Mouse (Mus musculus) erythroblast, adult 5-6 weeks (primary cell): Measurements from ENCODE around the gene Errfi1. TPM values are rescaled to one million over a fixed set of nuclear protein-coding genes. Genes with fewer than 3 reads are reported as not detected.
"Not testable (repeated sequence)": the region's sequence is repeated elsewhere in the genome, so short reads cannot be mapped to it uniquely, and the experiment has no call there.

ENCODE experiments used
- ATAC-seq: replicated peaks from 2 replicates; pipeline ENCODE4 v1.8.0; 2016; ENCODE audit warnings: moderate number of reproducible peaks, mild to moderate bottlenecking, moderate TSS enrichment, inconsistent platforms; ENCODE audit not compliant: poor library complexity, low FRiP score, severe bottlenecking
- total RNA-seq, 2 experiments: library from RNA; stranded (forward) in 1 of 2; stranded (reverse) in 1 of 2; fragments of 150-400 nt in 1 of 2; fragments of 200-764, 138-1000 nt in 1 of 2; gene quantifications; 2 replicates each; pipeline versions ENCODE4 v1.2.3 to v1.2.4; 2015 to 2017; ENCODE audit warnings: low replicate concordance in 2 of 2

Gene Errfi1
- total RNA-seq, 2 experiments from 2014 or later: not detected

DNA sequence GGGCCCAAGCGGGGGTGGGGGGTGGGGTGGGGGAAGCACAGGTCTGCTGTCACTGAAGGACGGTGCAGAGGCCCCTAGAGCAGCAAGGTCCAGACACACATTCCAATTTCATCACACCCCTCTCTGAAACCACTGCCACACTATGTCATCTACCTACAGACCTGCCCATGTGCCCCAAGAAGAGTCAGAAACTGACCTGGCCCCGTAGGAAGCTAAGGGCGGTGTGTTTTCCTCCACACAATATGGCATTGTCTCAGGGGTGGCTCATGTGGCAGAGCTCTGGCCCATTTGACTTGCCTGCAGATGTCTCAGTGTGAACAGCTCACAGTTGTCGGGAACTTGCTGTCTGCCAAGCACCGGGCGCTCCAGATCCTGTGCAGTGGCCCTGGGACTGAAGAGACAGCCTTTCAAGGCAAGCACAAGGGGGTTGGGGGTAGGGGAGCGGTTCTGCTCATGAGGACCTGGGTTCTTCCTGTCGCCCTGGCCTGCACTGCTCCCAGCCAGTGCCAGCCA is 18.5 kb downstream of the Errfi1 start:
- no peak for ATAC-seq

DNA sequence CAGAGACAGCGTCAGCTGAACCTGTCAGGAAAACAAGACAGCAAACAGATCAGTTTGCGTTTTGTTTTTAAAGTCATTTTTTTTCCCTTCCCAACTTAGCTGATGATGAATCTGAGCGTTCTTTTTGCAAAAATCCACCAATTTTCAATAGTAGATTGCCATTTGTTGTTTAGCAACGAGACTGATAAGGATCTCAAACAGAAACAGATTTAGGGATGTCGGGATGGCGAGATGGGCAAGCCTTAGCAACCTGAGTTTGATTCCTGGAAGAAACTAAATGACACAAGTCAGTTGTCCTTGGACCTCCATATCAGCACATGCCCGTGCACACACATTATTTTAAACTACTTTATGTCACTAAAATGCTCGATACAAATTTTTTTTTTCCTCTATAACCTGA is 19.0 kb downstream of the Errfi1 start:
- ATAC-seq: no peak

DNA sequence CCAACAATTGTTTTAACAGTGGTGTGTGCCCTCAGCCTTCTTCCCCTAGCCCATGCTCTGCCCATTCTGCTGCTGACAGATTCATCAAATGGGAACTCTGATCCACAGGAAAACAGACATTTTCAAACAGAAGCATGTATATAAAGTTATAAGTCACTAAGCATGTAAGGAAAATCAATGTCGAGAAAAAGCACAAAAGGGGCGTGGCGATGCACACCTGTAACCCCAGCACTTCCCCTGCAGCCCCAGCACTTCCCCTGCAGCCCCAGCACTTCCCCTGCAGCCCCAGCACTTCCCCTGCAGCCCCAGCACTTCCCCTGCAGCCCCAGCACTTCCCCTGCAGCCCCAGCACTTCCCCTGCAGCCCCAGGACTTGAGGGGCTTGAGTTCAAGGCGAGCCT is 20.7 kb downstream of the Errfi1 start:
- ATAC-seq: not testable (repeated sequence)

DNA sequence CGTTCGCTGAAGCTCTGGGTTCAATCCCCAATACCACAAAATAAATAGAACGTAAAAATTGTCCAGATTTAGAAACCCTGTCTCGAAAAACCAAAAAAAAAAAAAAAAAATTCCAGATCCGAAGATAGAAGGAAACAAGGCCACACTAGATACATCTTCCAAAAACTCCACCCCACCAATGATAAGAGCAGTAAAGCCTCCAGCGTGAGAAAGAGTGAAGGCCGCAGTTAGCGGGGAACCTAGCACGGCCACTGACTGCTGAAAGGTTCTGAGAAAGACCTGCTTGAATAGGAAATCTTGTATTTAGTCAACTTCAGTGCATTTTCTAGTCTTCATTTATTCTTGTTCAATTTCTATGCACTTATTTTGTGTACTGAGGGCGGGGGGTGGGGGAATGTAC is 21.7 kb downstream of the Errfi1 start:
- no peak for ATAC-seq

DNA sequence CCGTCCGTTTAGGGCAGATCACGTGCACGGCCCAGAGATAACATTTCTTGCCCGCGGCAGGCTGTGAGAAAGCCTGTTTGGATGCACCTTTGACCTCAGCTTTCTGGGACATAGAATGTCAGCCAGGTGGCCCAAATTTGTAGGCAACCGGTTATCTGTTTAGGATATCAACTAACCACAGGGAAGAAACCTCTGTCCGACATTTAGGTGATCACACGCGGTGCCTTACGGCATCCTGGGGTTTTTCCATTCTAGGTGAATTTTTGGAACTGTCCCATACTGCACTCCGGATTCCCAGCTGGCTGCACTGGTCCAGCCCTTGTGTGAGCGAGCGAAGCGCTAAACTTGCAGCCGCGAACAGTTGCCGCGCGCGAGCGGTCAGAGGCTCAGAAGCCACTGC is 25.9 kb downstream of the Errfi1 start:
- no peak for ATAC-seq

DNA sequence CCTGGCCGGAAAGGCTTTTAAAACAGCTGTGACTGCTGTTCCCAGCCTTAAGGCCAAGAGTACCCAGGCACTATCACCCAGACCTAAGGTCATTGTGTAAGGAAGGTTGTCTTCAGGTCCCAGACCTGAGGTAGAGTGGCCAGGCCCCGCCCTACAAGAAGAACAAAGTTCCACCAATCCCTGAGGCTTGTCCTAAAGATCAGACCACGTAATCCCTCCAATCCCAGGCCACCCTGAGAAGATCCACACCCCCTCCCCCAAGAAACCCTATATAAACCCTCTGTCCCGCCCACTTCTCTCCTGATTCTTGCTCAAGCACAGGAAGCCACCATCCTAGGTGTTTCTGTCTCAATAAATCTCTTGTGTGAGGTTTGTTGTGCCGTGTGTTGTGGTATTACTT is 26.6 kb downstream of the Errfi1 start:
- ATAC-seq: no peak

DNA sequence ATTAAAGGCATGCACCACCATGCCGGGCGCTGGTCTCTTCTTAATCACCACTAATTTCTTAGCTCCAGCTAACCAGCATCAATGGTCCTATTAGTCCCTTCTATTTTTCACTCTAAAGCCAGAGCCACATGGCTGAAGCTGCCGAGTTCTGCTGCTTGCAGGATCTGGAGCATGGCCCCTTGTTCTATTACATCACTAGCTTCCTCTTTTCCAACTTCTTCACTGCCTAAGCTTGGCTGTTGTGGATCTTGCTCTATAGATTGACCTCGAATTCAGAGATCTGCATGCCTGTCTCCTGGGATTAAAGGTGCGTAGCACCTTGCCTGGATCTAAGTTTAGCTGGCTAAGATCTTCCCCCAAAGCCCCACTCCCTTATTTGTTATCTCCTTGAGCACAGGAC is 28.9 kb downstream of the Errfi1 start:
- no peak for ATAC-seq

DNA sequence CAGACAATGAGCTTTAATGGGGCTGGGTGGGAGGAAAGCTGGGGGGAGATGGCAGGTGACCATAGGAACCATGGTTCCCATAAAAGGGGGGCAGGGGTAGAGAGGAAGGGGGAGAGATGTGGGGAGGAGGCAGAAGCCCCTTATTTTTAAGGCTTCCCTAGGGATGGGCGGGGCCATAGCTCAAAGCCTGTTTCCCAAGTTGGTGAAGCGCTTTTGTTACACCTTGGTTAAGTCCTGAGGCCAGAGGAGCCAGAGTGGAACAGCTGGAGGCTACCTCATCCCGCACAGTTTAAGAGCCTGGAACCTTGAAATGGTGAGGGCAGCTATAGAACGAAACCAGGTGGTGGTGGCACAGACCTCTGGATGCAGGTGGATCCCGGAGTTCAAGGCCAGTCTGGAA is 34.2 kb downstream of the Errfi1 start:
- ATAC-seq: no peak

DNA sequence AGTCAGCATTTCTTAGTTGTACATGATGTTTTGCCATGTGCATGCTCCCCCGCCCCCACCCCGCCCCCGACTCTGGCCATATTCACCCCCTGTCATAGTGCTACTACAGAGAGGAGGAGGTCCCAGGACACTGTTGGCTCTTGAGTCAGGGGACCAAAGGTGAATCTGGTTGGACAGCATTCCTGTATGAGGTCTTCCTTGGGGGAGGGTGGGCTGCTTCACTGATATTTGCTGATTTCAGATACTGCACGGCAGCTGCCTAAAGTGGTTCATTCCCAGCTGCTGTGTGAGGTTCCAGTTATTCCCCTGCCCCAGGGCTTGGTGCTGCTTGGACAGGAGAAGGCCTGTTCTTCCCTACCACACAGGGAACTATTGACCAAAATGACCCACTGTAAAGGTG is 34.8 kb downstream of the Errfi1 start:
- no peak for ATAC-seq

DNA sequence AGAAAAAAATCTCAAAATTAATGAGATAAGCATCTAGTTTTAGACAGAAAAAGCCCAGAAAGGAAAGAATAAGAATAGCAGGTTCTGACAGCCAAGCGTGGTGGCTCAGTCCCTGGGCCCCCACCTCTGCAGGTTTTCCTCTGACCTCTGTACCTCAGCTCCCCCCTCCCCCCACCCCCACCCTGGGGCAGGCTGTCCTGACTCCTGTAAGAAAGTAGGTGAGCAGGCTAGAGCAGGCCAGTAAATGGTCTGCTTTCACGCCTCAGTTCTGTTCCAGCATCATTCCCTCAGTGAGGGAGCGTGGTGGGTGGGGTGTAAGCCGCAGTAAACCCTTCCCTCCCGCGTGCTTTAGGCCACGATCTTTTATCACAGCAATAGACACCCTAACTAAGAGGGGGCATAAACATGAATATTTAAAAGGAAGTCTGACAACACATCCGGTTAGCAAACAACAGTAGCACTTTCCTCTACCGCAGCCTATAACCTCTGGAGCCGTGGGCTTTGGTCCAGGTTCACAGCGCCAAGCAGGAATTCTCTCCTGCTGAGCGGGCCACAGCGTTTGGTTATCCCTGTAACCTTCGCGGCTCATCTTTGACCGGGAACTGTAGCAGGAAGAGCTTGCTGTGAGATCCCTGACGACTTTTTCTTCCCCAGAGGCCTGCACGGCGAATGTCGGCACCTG is 35.7 kb downstream of the Errfi1 start:
- ATAC-seq: no peak

DNA sequence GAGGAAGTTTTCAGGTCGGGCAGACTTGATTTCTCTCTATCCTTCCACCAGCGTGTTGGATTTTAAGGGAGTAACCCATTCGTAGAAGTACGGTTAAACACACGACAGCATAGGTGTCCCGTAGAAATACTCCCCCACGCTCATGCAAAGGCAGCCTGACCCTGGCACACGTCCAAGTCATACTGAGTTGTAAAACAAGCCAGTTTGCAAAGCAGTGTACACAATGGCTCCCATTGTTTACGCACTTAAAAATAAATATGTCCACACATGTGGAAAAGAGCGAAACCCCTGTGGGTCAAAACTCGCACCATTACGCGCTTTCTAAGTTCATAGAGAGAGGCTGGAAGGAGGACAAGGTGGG is 36.2 kb downstream of the Errfi1 start:
- ATAC-seq: no peak

DNA sequence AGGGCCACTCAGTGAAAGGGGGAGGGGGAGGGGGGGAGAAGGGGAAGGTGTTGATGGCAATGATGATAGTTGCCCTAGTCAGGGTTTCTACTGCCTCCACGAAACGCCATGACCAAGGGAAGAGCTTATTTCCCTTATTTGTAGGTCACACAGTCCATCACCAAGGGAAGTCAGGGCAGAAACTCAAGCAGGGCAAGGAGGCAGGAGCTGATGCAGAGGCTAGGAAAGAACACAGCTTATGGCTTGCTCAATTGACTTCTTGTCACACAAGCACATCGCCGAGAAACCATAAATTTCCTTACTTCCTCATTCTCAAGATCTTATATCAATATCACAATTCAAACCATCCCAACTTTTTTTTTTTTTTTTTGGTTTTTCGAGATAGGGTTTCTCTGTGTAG is 37.6 kb downstream of the Errfi1 start:
- no peak for ATAC-seq

DNA sequence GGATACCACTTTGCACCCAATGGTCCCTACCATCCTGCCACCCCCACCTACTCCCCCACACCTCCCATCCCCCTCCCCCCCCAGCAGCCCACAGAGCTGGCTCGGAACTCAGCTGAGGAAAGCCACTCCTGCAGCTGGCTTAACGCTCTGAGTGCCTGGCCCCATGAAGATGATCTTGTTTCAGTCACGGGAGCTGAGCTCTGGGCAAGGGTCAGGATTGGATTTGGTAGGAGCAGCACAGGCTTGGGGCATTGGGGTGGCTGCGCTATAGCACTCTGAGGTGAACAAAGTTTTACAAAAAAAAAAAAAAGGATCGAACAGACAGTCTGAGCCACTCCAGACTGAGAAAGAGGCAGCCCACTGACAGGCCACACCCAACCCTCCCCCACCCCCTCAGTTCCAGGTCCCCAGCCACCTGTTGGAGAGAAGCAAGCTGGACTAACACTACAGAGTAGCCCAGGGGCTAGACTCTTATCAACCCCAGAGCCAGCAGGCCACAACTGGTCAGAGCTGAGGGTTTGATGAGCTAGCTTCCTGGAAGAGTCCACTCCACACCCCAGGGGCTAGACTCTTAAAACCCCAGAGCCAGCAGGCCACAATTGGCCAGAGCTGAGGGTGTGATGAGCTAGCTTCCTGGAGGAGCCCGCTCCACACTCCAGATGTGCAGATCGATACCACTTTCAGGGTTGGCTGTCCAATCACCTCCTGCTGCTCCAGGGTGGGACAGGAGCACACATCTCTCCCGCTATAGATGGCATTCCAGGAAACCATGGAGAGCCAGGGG is 41.2 kb downstream of the Errfi1 start:
- ATAC-seq: no peak

DNA sequence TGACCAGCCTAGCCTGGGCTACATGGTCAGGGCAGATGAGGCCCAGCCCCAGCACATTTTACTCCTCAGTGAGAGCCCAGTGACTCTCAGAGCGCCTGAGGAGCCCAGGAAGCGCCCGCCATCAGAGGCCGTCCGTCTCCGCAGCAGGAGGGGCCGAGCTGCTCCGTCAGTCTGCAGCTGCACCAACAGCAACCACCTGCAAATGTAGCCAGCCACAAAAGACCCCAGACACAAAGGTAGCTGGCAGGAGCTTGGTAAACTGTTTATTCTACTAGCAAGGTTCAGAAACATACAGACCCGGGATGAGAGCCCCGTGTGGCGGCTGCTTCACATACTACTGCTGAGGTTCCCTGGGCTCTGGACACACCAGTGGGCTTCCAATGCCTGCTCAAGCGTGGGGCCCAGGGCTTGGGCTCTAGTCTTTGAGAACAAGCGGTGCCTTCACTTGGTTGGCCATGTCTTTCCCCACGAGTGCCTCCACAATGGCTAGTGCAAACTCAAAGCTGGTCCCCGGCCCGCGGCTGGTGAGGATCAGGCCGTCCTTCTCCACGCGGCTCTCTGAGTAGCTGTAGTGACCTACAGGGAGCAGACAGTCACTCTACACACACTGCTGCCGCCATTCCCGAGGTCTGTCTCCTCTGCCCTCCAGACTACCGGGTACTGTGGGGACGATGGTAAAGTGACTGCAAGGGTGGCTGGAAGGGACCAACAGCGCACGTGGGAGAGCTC is 43.3 kb downstream of the Errfi1 start:
- no peak for ATAC-seq

DNA sequence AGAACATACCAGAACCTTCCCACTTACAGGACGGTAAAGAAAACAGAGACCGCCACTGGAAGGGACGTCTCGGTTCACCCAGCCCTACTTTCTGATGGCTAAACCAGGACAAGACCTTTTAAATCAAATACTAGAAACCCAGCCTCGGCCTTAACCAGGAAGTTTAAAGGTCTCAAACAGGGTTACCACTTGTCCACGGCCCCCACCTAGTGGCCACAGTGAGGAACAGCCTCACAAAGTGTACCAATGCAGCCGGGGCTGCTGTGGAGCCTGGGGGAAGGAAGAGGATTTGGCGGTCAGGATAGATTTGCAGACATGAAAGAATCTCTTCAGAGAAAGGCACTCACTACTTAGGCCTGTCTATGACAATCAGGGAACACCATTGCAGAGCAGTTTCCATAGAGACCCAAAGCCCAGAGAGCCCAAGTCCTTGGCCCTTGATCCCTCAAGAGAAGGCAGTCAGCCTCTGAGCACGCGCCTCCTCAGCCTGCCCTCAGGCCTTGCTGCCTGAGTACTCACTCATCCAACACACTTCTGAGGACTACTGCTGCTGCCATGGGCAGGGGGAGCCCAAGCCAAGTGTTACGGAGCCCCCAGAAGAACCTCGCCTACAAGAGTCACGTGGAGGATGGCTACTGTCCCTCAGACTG is 45.1 kb downstream of the Errfi1 start:
- peak; percentile 77 for ATAC-seq

DNA sequence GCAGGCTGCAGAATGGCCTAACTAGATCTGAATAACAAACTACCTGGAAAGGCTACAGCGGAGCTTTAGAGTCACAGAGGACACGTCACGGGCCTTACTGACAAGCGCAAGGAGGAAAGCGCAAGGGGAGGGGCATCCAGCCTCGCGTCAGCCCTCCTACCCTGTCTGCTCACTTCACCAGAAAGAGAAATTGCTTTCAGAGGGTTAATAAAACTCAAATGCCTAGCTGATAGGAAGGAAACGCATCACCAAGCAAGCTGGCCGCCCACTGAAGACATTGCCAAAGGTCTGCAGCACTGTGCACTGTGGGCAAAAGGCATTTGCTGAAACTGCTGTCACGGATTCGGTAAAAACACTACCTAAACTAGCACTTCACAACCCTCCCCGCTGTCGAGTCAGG is 46.8 kb downstream of the Errfi1 start:
- no peak for ATAC-seq

DNA sequence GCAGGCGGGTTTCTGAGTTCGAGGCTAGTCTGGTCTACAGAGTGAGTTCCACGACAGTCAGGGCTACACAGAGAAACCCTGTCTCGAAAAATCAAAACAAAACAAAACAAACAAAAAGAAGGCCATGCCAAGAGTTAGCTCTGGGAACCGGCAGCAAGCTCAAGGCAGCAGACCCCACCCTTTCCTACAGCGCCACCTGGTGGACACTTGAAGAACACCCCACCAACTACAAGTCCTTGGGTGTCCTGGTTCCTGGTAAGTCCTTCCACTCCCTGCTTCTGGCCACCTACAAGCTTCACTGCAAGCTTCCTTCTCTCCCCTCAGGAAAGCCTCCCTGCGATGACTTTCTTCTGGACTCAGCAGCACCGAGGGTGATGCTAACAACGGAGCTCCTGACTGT is 47.9 kb downstream of the Errfi1 start:
- peak; percentile 69 for ATAC-seq

DNA sequence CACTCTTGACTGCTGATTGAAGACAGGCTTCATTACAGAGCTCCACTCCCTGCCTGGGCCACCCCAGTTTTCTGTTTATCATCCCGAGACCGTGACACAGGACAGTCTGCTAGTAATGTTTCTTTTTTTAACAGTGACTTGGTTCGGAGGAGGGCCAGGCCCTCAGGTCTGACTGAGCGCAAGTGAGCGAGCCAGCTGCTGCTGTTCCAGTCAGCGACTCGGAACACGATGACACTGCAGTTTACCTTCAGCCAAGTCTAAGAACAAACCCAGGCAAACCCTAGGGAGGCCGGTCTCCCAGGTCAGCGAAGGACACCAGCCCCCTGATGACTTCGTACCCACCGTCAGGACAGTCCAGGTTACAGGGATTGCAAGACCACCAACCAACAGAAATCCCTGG is 48.3 kb downstream of the Errfi1 start:
- peak; percentile 18; the same call in 1 of the 2 replicates for ATAC-seq

DNA sequence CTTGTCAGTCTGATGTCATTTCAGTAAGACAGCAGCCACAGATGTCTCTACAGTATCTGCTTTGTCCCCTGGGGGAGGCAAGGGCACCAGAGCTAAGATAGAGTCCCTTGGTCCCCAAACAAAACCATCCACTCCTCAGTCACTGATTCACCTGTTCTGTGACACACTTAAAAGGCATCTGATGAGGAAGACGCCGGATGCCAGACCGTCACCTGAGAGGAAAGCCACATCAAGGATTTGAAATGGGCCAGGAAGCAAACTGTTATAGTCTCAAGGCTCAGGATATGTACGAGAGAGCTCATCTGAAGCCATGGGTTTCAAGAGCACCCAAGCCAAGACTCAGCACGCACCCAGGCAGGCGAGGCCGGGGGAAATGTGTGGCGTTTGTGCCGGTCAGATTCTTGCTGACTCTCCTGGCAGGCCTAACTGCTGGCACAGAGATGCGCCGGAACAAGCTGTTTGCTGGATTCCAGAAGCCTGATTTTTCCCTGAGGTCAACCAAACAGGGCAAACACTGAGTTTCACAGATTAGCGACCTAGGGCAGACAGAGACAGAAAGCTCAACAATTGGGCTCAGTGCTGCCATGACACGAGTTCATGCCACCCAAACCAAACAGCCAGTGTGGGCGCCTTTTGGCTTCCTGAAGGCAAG is 49.5 kb downstream of the Errfi1 start:
- no peak for ATAC-seq

DNA sequence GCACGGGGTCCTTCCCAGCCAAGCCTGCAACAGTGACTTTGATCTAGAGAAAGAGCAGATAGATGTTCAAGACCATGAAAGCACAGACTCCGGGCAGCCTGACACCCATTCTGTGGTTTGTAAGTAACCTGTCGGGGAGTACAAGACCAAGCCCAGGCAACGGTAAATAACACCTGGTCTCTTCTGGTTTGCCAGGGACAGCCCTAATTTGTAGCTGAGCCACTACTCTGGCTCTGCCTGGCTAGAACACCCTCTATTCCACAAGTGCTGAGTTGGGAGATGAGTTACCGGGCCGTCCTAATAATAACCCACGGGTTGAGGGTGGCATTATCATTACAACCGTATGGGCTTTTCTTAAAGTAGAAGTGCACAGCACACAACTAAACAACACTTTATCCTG is 53.4 kb downstream of the Errfi1 start:
- ATAC-seq: no peak
